Mouse (Mus musculus): ENCODE data around the gene Tnf. TPM values are rescaled to one million over a fixed set of nuclear protein-coding genes. Genes with fewer than 3 reads are reported as not detected.

The Tnf gene
- polyA plus RNA-seq, 1 experiment = 0.05 TPM

DNA sequence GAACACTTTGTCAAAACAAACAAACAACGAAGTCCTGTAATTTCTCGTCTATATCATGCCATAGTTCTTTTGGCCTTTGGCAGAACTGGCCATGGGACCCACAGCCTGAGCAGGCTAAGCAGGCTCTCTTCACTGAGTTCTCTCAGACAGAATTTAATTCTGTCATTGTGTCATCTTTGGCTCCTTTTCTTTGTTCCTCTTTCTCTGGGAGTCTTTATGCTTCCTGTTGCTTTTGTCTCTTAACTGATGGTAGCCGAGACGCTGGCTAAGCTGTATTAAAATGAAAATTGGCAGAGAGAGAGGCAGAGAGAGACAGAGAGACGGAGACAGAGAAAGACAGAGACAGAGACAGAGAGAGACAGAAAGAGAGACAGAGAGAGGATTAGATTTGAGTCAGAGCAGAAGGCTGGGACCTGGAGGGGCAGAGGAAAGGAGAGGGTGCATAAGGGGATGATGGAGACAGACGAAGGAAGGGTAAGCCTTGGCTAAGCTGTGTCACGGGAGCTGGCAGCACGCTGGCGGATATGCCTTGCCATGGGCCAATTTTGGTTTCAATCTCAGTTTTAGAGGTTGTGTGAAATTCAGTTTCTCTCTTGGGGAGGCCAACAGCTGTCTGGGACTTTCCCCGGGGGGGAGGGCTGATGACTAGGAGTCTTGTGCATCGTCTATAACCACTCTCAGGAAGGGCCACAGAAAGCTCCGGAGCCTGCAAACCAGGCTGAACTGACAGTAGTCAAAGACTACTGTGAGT, 8.2 kb upstream of the Tnf start:
- no peaks in the 10 kb centered on the region for H3K79me2 ChIP-seq (ENCODE audit: control insufficient read depth, insufficient read depth)

DNA sequence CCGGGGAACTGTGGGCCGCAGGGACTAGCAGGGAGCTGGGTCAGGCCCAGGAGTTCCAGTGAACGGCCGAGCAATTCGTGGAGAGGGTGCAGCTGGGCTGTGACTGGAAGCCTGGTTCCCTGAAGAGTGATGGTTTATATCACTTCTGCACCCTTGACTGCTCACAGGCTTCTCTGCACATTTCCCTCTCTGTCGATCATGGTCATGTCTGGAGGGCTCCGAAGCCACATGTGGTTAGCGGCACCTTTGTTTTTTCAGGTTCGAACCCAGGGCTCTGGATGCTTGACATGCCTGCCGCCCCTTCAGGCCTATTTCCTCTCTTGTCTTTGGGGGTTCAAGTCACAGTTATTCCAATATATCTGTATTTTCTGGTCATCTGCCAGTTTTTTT, 3.6 kb upstream of the Tnf start:
- no peaks in the 10 kb centered on the region for H3K36me3 ChIP-seq (ENCODE audit: control insufficient read depth, insufficient read depth)
- no peak overlapping the region for H3K4me3 ChIP-seq
- no peak overlapping the region for H3ac ChIP-seq (ENCODE audit: control insufficient read depth, insufficient read length)
- no peaks in the 10 kb centered on the region for H3K79me2 ChIP-seq (ENCODE audit: control insufficient read depth, insufficient read depth)
- no peak for TF ChIP-seq MYOG (IDR thresholded peaks at IDR 0.05; ENCODE audit: control insufficient read depth in 1 of 3, insufficient read depth in 1 of 3, insufficient read length in 2 of 3, low read depth in 2 of 3)
- no peak for TF ChIP-seq TCF12 (IDR thresholded peaks at IDR 0.05; ENCODE audit: insufficient read depth, poor library complexity, severe bottlenecking)
- TF ChIP-seq REST (IDR thresholded peaks at IDR 0.05; ENCODE audit: insufficient read depth, insufficient read length) = no peak
- no peak for TF ChIP-seq POLR2AphosphoS2 (IDR thresholded peaks at IDR 0.05; ENCODE audit: insufficient read length, low read depth)
- TF ChIP-seq MAX (IDR thresholded peaks at IDR 0.05; ENCODE audit: low read depth) = no peak
- TF ChIP-seq SRF (IDR thresholded peaks at IDR 0.05; ENCODE audit: control insufficient read depth, insufficient read length, low read depth) = no peak
- no peak for TF ChIP-seq TCF3 (IDR thresholded peaks at IDR 0.05; ENCODE audit: insufficient read length, low read depth)
- no peak for TF ChIP-seq CEBPB (IDR thresholded peaks at IDR 0.05; ENCODE audit: insufficient read depth, poor library complexity, severe bottlenecking)
- TF ChIP-seq USF1 (IDR thresholded peaks at IDR 0.05; ENCODE audit: low read depth) = no peak
- TF ChIP-seq E2F4 (IDR thresholded peaks at IDR 0.05; ENCODE audit: insufficient read depth) = no peak
- TF ChIP-seq POLR2A (IDR thresholded peaks at IDR 0.05; ENCODE audit: insufficient read length, low read depth) = no peak
- no peak for TF ChIP-seq MYOD1 (IDR thresholded peaks at IDR 0.05; ENCODE audit: control insufficient read depth in 1 of 3, insufficient read length in 2 of 3, low read depth in 2 of 3)
- H3K27me3 ChIP-seq (ENCODE audit: control insufficient read depth, insufficient read depth, insufficient read length) = no peaks in the 10 kb centered on the region
- H3K4me2 ChIP-seq (ENCODE audit: low read depth) = no peak overlapping the region

More for the DNA sequence above, 8.2 kb upstream of the Tnf start:
- H3K4me2 ChIP-seq (ENCODE audit: low read depth) = no peak overlapping the region
- no peak overlapping the region for H3ac ChIP-seq (ENCODE audit: control insufficient read depth, insufficient read length)
- no peaks in the 10 kb centered on the region for H3K36me3 ChIP-seq (ENCODE audit: control insufficient read depth, insufficient read depth)
- H3K4me3 ChIP-seq = no peak overlapping the region
- TF ChIP-seq TCF12 (IDR thresholded peaks at IDR 0.05; ENCODE audit: insufficient read depth, poor library complexity, severe bottlenecking) = no peak
- TF ChIP-seq MYOD1 (IDR thresholded peaks at IDR 0.05; ENCODE audit: control insufficient read depth in 1 of 3, insufficient read length in 2 of 3, low read depth in 2 of 3) = no peak
- no peak for TF ChIP-seq POLR2A (IDR thresholded peaks at IDR 0.05; ENCODE audit: insufficient read length, low read depth)
- TF ChIP-seq TCF3 (IDR thresholded peaks at IDR 0.05; ENCODE audit: insufficient read length, low read depth) = no peak
- TF ChIP-seq E2F4 (IDR thresholded peaks at IDR 0.05; ENCODE audit: insufficient read depth) = no peak
- no peak for TF ChIP-seq SRF (IDR thresholded peaks at IDR 0.05; ENCODE audit: control insufficient read depth, insufficient read length, low read depth)
- TF ChIP-seq REST (IDR thresholded peaks at IDR 0.05; ENCODE audit: insufficient read depth, insufficient read length) = no peak
- no peak for TF ChIP-seq MAX (IDR thresholded peaks at IDR 0.05; ENCODE audit: low read depth)
- no peak for TF ChIP-seq USF1 (IDR thresholded peaks at IDR 0.05; ENCODE audit: low read depth)
- TF ChIP-seq POLR2AphosphoS2 (IDR thresholded peaks at IDR 0.05; ENCODE audit: insufficient read length, low read depth) = no peak
- no peak for TF ChIP-seq MYOG (IDR thresholded peaks at IDR 0.05; ENCODE audit: control insufficient read depth in 1 of 3, insufficient read depth in 1 of 3, insufficient read length in 2 of 3, low read depth in 2 of 3)
- TF ChIP-seq CEBPB (IDR thresholded peaks at IDR 0.05; ENCODE audit: insufficient read depth, poor library complexity, severe bottlenecking) = no peak
- H3K27me3 ChIP-seq (ENCODE audit: control insufficient read depth, insufficient read depth, insufficient read length) = no peaks in the 10 kb centered on the region

- Histone ChIP-seq H3K27me3 (ENCODE audit: control insufficient read depth, insufficient read depth, insufficient read length) (no peaks in the 10 kb centered on the region), H3K79me2 (ENCODE audit: control insufficient read depth, insufficient read depth) (no peaks in the 10 kb centered on the region), H3K36me3 (ENCODE audit: control insufficient read depth, insufficient read depth) (no peaks in the 10 kb centered on the region), H3ac (ENCODE audit: control insufficient read depth, insufficient read length) (no peak within 1 kb of the TSS), H3K4me2 (ENCODE audit: low read depth) (no peak within 1 kb of the TSS), H3K4me3 (no peak within 1 kb of the TSS)
- TF ChIP-seq E2F4 (IDR thresholded peaks at IDR 0.05; ENCODE audit: insufficient read depth) (no peak), TCF12 (IDR thresholded peaks at IDR 0.05; ENCODE audit: insufficient read depth, poor library complexity, severe bottlenecking) (no peak), SRF (IDR thresholded peaks at IDR 0.05; ENCODE audit: control insufficient read depth, insufficient read length, low read depth) (no peak), REST (IDR thresholded peaks at IDR 0.05; ENCODE audit: insufficient read depth, insufficient read length) (no peak), MAX (IDR thresholded peaks at IDR 0.05; ENCODE audit: low read depth) (no peak), CEBPB (IDR thresholded peaks at IDR 0.05; ENCODE audit: insufficient read depth, poor library complexity, severe bottlenecking) (no peak), USF1 (IDR thresholded peaks at IDR 0.05; ENCODE audit: low read depth) (no peak), POLR2AphosphoS2 (IDR thresholded peaks at IDR 0.05; ENCODE audit: insufficient read length, low read depth) (no peak), POLR2A (IDR thresholded peaks at IDR 0.05; ENCODE audit: insufficient read length, low read depth) (no peak), TCF3 (IDR thresholded peaks at IDR 0.05; ENCODE audit: insufficient read length, low read depth) (no peak), MYOD1 (IDR thresholded peaks at IDR 0.05; ENCODE audit: control insufficient read depth in 1 of 3, insufficient read length in 2 of 3, low read depth in 2 of 3) (no peak), MYOG (IDR thresholded peaks at IDR 0.05; ENCODE audit: control insufficient read depth in 1 of 3, insufficient read depth in 1 of 3, insufficient read length in 2 of 3, low read depth in 2 of 3) (no peak)
Measured at GRCm38 (mm10) chr17:35204494-35205379, 2.9 kb upstream of the Tnf start, which contains the start of gene Lta. TSS of gene Lta (minus strand) at chr17:35205351.

DNA sequence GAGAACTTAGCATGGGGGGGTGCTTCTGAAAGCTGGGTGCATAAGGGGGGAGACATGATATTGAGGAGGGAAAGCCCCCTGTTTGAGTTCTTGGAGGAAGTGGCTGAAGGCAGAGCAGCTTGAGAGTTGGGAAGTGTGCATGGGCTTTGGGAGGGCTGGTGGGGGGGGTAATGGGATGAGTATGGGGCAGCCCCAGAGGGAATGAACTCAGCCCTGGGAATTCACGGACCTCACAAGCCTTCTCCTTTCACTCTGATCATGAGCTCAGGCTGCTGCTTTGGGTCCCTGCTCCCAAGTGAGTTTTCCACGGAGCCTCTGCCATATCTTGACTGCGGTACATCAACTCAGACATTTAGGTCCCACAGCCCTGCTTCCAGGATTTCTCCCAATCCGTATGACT, 635 bp upstream of the Tnf start:
- H3K79me2 ChIP-seq (ENCODE audit: control insufficient read depth, insufficient read depth) = no peaks in the 10 kb centered on the region
- H3K4me2 ChIP-seq (ENCODE audit: low read depth) = no peak overlapping the region
- no peaks in the 10 kb centered on the region for H3K36me3 ChIP-seq (ENCODE audit: control insufficient read depth, insufficient read depth)
- H3ac ChIP-seq (ENCODE audit: control insufficient read depth, insufficient read length) = no peak overlapping the region
- H3K4me3 ChIP-seq = no peak overlapping the region
- no peak for TF ChIP-seq TCF12 (IDR thresholded peaks at IDR 0.05; ENCODE audit: insufficient read depth, poor library complexity, severe bottlenecking)
- H3K27me3 ChIP-seq (ENCODE audit: control insufficient read depth, insufficient read depth, insufficient read length) = no peaks in the 10 kb centered on the region

Measured in myocyte (in vitro differentiated cells).